Mouse (Mus musculus): ENCODE measurements at regions not wholly inside any gene's neighbourhood (a gene's known extent, or its start where the extent isn't known, plus 50 kb on each side); places are given as distances from the start of the nearest gene placed in this dataset.
A peak's percentile ranks its signal among the peaks of the same experiment; 100 is the strongest.

DNA sequence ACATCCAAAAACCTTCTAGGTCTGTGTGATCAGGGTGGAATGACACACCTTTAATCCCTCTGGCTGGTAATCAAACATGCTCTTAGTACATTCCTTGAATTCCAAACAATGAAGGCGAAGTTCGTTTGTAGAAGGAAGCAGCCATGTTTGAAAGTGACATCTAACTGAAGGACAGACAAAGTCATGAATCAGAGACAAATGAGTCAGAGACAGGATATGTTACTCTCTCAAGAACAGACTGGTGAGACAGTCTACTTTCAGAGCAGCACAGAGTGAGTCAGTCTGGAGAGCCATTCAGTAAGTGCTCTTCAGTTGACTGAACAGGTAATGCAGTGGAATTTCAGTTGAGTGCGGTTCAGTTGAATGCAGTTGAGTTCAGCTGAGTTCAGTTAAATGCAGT, 150.4 kb downstream of the Cpe start:
- intact Hi-C loops (cut with DNase I), result no loop called here
- DNase-seq, result no peak

- intact Hi-C loops (cut with DNase I), result no loop called here
- DNase-seq, result no peak
These were observed 152.9 kb downstream of the Cpe start for GRCm38 (mm10) chr8:64539846-64540472.

GRCm38 (mm10) chr8:64531780-64532179, 161.1 kb downstream of the Cpe start:
- intact Hi-C loops (cut with DNase I), result no loop called here
- no peak for DNase-seq

GRCm38 (mm10) chr8:64522441-64523102, 170.3 kb downstream of the Cpe start:
- no peak for DNase-seq
- intact Hi-C loops (cut with DNase I), result no loop called here

DNA sequence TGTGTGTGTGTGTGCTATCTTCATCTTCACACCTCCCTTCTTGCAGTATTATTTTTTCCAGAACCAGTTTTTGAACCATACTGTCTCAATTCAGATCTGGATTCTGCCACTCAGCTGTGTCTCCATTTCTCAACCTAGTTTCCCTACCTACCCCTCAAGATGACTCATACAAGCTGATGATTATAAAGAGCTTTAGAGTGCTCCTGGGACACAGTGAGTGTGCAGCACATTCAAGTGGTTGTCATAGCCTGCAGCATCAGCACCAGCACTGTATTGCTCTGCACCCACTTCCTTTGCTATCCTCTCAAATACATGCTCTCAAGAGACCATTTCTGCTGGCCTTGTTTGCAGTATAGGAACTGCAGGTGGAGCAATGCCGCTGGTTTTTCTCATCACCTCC, 173.2 kb downstream of the Cpe start:
- no peak for DNase-seq
- intact Hi-C loops (cut with DNase I), result loop anchor here (5.0 kb wide), 1 partner anchor 102 kb away; no protein-coding TSS in a partner anchor

DNA sequence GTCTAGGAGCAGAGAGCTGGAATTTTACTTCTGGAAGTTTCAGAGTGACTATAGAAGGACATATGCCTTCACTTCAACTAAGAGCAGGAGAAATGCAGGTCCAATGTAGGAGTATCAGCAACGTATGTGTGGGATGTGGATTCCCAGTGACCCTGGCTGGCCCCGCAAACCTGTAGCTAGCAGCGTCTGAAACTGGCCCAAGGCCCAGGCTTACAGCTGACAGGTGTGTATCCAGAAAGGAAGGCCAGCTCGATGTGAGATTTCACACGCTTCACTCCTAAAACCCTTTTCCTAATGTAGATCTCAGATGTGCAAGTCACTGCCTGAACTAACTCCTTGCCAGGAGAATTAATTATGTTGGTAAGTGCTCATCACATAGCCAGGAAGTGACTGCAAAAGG, 176.9 kb downstream of the Cpe start:
- intact Hi-C loops (cut with DNase I), result loop anchor here (5.0 kb wide), 1 partner anchor 99 kb away; no protein-coding TSS in a partner anchor
- DNase-seq, result peak; percentile 4 to 21

DNA sequence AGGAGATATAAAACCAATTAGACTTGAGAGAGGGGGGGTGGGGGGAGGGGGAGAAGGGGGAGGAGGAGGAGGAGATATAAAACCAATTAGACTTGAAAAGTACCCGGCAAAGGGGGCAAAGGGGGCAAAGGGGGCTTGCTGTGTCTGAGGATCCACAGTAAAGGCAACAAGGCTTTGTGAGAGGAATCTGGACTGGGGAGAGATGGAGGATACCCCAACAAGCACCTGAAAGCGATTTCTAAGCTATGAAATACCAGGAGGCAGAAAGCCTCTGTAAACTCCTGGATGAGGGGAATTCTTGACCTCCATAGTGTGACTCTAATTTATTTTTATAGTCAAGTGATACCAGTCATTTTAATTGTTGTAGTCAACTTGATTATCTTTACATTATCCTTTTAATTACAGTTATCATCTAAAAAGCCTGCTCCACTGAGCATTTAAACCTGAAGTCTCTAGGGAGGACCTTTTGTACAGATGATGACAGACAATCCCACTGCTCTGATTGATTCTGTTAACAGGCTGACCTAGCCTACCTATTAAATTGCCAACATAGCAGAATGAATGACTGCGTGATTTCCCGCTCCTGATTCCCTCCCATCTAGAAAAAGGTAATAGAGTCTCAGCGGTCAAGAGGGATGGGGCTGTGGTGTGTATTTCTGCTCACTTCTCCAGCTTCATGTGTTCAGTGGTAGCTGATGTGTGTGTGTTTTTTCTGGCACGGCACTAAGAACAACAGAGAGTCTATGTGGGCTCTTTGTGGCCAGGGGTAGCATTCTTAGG, 195.4 kb downstream of the Cpe start:
- DNase-seq, result no peak
- intact Hi-C loops (cut with DNase I), result no loop called here

- intact Hi-C loops (cut with DNase I), result no loop called here
- no peak for DNase-seq
These were observed 196.3 kb downstream of the Cpe start for GRCm38 (mm10) chr8:64496333-64497213.

DNA sequence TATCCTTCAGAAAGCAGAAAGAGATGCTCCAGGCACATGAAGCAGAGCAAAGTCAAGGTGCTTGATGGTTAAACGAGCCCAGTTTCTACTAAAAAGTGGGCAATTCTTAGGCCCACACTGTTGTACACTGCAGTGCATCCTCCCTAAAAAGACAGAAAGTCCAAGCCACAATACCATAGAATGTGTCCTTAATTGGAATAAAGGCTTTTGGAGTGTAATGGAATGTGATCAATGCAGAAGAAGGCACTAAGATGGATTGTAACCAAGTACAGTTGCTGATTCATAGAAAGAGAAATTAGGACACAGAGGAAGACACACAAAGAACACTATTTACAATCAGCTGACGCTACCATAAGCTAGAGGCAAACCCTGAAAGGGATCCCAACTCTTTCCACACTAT, 201.3 kb downstream of the Cpe start:
- DNase-seq, result no peak
- intact Hi-C loops (cut with DNase I), result no loop called here

GRCm38 (mm10) chr8:64488057-64488456, 204.8 kb downstream of the Cpe start:
- no peak for DNase-seq
- intact Hi-C loops (cut with DNase I), result no loop called here

DNA sequence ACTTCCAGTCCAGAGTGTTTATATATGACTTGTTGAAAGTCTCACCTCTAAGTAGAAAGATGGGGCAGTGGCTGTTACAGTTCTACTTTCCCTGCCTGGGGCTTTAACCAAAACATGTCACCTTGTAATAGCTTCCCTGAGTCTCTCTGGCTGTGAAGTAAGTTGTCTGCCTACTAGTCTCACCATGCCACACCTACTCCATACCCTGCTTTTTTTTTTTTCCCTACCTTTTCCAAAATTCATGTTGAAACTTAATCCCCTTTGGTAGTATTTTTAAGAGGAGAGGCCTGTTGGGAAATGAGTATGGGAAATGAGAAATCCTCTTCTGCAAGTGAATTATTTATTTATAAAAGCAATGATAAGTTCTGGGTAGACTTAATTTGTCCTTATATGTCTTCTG, 219.6 kb downstream of the Cpe start:
- no peak for DNase-seq
- intact Hi-C loops (cut with DNase I), result no loop called here

DNA sequence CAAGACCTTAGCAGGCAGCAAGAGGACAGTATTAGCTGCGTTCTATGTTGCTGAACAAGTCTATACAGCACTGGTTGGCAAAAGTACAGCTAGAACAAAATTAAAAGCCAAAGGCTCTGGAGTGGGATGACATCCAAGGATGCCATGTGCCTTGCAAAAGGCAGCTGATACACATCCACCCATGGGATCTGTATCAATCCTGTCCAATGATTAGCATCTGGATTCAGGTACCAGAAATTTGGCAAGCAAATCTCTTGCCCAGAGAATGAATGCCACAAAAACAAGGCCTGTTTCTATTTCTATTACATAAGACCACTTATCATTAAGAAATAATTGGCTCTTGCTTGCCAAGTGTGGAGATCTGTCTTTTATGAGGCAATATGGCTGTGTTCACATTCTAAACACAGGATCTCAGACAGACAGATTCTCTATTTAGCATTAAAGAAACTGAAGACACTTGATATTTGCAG, 220.0 kb downstream of the Cpe start:
- no peak for DNase-seq
- intact Hi-C loops (cut with DNase I), result no loop called here

DNA sequence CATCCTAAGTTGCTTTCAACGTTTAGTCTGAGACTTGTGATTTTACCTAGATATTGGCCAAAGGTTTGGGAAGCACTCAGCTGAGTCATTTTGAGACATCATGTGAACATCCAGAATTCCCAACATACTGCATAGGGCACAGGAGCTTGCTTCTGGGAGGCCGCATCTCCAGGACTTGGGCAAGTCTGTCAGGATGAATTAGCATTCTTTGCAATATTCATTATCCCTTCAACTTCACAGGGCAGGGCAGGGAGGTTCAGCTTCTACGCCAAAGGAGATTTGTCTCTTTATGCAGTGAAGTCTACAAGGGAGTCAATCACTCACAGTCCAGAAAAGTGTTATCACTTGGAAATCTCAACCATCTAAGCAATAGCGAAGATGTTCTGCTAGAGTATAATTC, 231.7 kb downstream of the Cpe start:
- intact Hi-C loops (cut with DNase I), result no loop called here
- no peak for DNase-seq

- intact Hi-C loops (cut with DNase I), result no loop called here
- no peak for DNase-seq
These were observed 235.9 kb downstream of the Cpe start for GRCm38 (mm10) chr8:64456970-64457369.

GRCm38 (mm10) chr8:64454736-64455135, 238.1 kb downstream of the Cpe start:
- peak in 1 of 2 experiments; percentile 3 for DNase-seq

DNA sequence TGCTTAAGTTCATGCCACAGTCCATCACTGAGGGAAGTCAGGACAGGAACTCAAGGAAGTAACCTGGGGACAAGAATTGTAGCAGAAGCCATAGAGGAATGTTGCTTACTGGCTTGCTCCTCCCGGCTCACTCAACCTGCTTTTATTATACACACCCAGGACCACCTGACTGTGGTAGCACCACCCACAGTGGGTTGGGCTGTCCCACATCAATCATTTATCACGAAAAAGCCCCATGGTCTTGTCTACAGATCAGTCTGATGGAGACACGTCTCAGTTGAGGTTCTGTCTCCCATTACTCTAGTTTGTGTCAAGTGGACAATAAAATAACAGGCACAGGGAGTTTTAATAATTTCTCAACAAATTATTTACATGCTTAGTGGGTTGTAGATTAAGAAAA, 239.3 kb upstream of the Tll1 start:
- DNase-seq, result no peak
- intact Hi-C loops (cut with DNase I), result no loop called here

More at GRCm38 (mm10) chr8:64454736-64455135, 238.1 kb downstream of the Cpe start:
- intact Hi-C loops (cut with DNase I), result no loop called here

- DNase-seq, result no peak
- intact Hi-C loops (cut with DNase I), result no loop called here
These were observed 238.4 kb upstream of the Tll1 start for GRCm38 (mm10) chr8:64444429-64444828.

GRCm38 (mm10) chr8:64438489-64438888, 232.4 kb upstream of the Tll1 start:
- intact Hi-C loops (cut with DNase I), result no loop called here
- DNase-seq, result no peak

DNA sequence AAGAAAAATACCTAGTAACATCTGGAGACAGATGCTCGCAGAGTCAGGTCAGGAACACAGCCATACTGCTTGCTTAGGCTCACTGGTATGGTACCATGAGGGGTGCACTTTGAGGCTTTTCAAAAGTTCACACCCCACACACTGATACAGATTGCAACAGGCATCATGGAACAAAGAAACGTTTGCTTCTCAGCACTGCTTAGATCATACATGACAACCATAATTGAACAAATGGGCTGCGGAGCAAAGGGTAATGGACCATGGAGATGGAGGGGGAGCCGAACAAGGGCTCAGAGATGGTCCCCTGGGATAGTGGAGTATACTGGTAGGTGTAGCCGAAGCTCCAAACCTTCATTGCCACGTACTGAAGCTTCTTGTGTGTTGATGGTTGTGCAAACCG, 228.6 kb upstream of the Tll1 start:
- no peak for DNase-seq
- intact Hi-C loops (cut with DNase I), result no loop called here

- intact Hi-C loops (cut with DNase I), result no loop called here
- no peak for DNase-seq
These were observed 216.8 kb upstream of the Tll1 start for GRCm38 (mm10) chr8:64422850-64423214.

Data from heart, postnatal 36 days (tissue).